Mouse (Mus musculus) heart, adult 2 months (tissue): ENCODE measurements around the gene Cfap299.

Source experiments
- CTCF ChIP-seq: fragments of 200-600 bp; IDR thresholded peaks from 2 replicates; pipeline ENCODE4 v1.8.1; 2022; ENCODE audit warnings: antibody characterized with exemption, mild to moderate bottlenecking, moderate library complexity
- EP300 ChIP-seq: fragments of 200-500 bp; IDR thresholded peaks from 2 replicates; pipeline ENCODE4 v1.6.1; 2011; ENCODE audit warnings: low read depth, low read length, control low read depth; ENCODE audit not compliant: insufficient read depth
- POLR2A ChIP-seq: fragments of 200-500 bp; IDR thresholded peaks from 2 replicates; pipeline ENCODE4 v1.6.1; 2011; ENCODE audit warnings: mild to moderate bottlenecking, low read depth, low read length, control low read depth; ENCODE audit not compliant: insufficient read depth

DNA sequence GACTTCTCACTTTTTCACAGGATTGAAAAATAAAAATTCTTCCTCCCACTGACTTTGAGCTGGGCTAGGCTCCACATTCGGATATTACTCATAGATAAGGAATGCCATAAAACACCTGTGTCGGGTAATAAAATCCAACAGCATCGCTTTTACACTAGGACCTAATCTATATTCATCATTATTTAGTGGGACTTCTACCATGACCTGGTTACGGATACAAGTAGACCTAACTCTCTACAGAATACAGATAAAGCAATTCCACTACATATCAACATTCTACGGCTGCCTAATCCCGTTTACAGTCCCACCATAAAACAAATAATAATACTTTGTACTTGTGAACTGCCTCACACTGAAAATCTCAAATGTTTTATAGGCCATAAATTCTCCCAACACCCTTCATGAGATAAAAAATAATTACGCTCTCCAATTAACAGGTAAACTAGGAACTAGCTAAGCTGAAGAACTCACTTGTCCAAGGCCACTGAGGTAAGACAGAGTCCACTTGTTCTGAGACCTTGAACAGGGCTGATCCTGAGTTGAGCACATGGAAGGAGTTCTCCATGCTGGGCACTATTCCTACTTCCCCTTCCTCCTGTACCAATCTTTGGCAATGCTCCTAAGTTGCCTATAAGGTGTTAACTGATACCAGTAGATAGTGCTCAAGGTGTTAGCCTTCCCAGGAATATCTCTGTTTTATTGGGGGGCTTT, 513.7 kb downstream of the Cfap299 start:
- no peak for TF ChIP-seq CTCF
- no peak for TF ChIP-seq POLR2A
- TF ChIP-seq EP300 = no peak
